Mouse (Mus musculus): Measurements from ENCODE around the gene Selenok.

Gene Selenok

DNA sequence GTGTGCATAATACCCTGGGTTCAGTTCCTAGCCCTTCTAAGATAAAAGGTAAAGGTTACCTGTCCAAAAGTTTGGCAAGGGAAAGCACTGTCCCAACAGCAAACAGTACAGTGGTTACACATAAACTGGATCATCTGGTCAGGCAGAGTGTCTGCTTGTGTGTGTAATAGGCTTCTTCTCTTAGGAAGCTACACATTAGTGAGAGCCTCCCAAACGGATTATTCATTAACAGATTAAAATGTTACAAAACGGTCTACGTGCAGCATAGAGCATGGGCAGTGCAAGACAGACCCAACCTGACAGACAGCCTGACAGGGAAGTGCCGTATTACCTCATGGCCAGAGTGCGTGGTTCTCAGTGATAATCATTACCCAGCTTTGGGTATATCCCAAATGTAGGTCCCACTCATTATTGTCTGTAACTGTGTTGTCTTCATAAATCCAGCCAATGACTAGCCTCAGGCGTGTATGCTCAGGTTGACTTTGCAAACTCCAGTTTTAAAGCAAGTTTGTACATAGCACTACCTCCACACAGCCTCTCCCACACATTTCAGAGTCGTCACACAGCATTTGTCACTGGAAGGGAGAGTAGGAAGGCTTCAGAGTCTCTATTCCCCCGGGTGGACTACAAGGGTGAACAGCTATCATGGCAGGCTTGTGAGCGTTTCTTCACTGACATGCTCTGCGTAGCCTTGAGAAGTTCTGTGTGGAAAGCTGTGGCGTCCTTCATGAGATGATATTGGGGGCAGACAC, 28.1 kb downstream of the Selenok start:
- no peak for DNase-seq

GRCm38 (mm10) chr14:29997345-29997744, 29.2 kb downstream of the Selenok start:
- DNase-seq, result no peak

DNA sequence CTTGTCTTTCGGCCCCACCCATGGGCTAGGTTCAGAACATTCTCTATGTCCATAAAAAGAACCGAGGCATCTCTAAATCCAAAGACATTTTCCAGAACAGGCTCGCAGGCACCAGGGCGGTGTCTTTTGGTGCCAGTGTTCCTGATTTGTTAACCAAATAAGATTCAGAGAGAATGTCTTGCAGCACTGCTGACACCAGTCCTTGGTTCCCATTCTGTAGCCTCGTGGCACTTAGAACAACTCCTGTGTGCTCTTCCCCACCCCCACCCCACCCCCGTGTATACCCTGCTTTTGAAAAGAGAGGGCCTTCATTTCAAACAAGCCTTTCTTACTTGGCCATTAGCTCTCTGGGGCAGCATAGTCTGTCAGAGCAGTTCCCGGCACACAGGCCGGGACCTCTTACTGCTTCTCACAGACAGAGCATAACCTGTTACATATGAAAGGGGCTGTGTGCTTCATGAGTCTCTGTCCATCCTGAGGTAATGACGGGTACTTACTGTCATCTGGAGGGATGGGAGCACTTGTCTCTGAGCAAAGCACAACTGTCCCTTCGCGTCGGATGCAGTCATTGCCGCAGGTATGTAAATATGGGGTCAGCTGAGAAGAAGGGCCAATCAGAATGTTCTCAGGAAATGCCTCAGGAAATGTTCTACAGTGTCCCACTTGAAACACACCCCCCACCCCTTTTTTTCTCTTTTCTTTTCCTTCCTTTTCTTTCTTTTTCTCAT, 30.8 kb downstream of the Selenok start:
- DNase-seq, result no peak

GRCm38 (mm10) chr14:29999475-29999811, 31.3 kb downstream of the Selenok start:
- DNase-seq, result no peak

DNA sequence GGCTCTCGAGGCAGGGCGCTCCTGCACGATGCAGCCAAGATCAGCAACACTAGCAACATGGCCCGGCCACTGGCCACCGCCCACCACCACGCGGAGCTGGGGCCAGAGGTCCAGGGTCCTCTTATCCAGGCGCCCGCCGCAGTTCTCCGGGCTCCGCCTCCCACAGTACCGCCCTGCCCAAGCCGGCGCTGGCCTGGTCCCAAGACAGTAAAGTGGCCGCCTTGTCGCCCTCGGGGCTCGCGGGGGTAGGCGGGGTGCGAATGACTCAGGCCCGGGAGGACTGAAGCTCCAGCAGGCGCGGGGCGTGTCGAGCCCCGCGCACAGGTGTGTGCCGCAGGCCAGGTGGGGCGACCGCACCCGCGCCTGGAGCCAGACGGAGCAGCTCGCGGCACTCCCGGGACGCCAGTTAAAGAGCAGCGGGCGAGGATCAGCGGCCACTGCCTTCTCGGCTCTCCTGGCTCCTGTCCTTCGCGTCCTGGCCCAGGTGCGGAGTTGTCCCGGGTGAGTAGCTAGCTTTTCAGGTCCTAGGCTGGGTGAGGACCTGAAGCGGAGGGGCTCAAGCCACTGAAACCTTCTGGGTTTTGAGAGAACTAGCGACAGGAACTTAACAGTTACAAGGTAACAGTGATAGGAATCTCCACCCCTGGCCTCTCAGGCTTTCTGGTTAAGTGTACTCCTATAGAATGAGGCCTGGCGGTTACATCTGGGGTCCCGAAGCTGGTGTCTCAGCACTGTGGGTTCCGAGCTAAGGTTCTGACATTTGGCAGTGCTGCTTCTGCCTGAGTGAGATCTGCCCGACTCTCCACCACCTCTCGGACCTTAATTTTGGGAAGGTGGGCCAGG, 40.8 kb downstream of the Selenok start, which contains the start of the genes Il17rb and Chdh:
TSS of gene Il17rb (minus strand) at position 164 of the 843 bp plus-strand sequence.
TSS of gene Chdh (plus strand) at position 291 of the 843 bp plus-strand sequence.
- DNase-seq, result peak; percentile 17

GRCm38 (mm10) chr14:30009864-30010560, 41.9 kb downstream of the Selenok start:
- DNase-seq, result no peak

- peak; percentile 33 for DNase-seq
Observed at GRCm38 (mm10) chr14:30011886-30012560, 43.9 kb downstream of the Selenok start.

DNA sequence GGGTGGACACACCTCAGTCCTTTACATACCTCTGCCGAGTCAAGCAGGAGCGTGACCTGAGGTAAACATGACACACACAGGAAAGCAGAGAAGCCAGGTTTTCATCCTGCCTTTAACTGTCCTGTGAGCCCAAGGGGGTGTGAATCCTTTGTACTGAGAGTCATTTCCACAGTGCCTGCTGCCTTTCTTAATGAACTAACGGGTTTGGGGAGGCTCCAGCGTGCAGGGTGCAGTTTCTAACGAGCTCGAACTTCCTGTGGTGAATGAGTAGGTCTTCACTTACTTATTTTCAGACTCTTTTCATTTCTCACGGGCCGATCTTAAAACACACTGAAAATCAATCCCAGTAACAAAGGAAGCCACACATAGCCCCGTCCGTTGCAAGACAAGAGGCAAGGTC, 46.4 kb downstream of the Selenok start:
- no peak for DNase-seq

DNA sequence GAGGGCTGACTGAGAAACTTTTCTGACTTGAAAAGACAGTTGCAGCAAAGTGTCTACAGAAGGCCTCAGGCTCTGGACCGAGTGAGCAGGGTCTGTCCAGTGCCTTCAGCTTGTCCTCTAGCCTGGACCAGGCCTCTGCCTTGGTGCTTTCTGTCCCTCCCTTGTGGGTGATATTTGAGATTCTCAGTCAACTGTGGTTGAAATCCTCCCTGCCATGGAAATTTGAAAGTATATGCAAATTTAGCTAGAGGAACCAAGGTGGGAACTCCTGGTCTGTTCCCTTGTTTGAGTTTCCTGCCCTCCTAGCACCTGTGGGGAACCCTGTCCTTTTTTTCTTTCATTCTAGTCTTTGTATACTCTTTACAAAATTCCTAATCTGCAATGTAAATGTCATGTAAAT, 46.9 kb downstream of the Selenok start:
- no peak for DNase-seq

DNA sequence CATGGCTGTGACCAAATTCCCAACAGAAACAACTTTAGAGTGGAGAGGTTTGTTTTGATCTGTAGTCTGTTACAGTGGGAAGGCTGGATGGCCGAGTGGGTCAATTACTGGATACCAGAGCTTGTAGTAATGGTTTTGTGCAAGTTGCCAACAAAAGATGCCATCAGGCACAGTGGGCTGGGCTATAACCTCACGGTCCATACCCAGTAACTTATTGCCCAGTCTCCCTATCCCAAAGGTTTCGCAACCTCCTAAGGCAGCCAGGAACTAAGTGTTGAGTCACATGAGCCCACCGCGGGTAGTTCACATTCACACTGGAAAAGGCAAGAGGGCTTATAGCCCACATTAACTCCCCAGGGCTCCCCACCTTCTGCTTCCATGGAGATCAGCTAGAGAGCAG, 48.6 kb downstream of the Selenok start:
- no peak for DNase-seq

- DNase-seq, result no peak
Observed at GRCm38 (mm10) chr14:30017794-30018462, 49.8 kb downstream of the Selenok start.

GRCm38 (mm10) chr14:30018463-30018801, 50.3 kb downstream of the Selenok start:
- DNase-seq, result no peak

GRCm38 (mm10) chr14:30018846-30019245, 50.7 kb downstream of the Selenok start:
- DNase-seq, result no peak

DNA sequence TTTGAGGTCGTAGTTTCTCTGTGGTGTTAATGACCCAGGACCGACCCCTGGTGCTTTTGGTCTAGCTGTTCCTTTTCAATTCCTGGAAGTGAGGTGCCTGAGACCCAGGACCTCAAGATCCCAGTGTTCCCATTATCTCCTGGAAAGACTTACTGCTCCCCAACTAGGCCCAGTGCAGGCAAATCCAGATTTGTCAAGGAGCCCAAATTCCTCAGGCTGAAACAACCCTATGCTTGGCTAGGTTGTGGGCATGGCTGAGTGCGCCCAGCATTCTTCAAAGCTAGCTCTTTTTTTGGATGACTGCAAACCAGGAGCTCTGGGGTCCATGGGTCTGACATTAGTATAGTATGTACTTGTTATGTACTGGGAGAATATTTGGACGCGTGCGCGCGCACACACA, 51.3 kb downstream of the Selenok start:
- DNase-seq, result no peak

- DNase-seq, result no peak
Observed at GRCm38 (mm10) chr14:30019792-30020575, 51.9 kb downstream of the Selenok start.

- DNase-seq, result no peak
Observed at GRCm38 (mm10) chr14:30022471-30022870, 54.4 kb downstream of the Selenok start.

DNA sequence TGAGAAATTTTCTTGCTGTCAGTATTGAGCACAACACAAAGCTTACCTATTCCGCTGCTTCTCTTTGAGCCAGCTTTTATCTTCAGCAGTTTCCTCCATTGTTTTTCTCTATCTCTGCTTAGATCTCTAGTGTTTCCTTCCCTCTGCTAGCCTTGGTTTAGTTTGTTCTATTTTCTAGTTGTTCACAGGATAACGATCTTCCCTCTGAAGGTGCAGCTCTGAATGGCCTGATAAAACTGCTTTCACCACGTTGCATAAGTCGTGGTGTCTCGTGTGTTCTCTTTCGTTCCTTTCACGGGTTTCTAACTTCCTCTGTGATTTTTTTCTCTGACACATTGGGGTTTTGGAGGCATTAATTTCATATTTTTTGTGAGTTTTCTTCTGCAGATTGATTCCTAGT, 56.3 kb downstream of the Selenok start:
- no peak for DNase-seq

All from cerebellum, adult 9-11 months (tissue).